Mouse (Mus musculus) liver, adult 2 months (tissue): ENCODE results near the gene Idnk. TPM values are rescaled to one million over a fixed set of nuclear protein-coding genes. Genes with fewer than 3 reads are reported as not detected.

Source experiments
- DNase-seq: peaks from one replicate; pipeline ENCODE4 v3.0.0-alpha.2; 2011; ENCODE audit warnings: low read depth, low spot score; ENCODE audit errors: extremely low read depth
- H3K27ac ChIP-seq: fragments of 200-500 bp; replicated peaks from 2 replicates; pipeline ENCODE4 v1.5.1; 2012; ENCODE audit warnings: low read depth, mild to moderate bottlenecking, control low read depth, inconsistent platforms, low read length; ENCODE audit not compliant: insufficient read depth
- H3K27me3 ChIP-seq: fragments of 200-500 bp; 2 replicates; pipeline ENCODE4 v1.6.1; 2012; ENCODE audit warnings: mild to moderate bottlenecking, moderate library complexity, low read length, inconsistent platforms; ENCODE audit not compliant: control insufficient read depth, insufficient read depth
- H3K36me3 ChIP-seq: fragments of 200-500 bp; 2 replicates; pipeline ENCODE4 v1.6.1; 2012; ENCODE audit warnings: low read length, inconsistent platforms; ENCODE audit not compliant: control insufficient read depth, insufficient read depth
- H3K4me1 ChIP-seq: fragments of 200-500 bp; 2 replicates; pipeline ENCODE4 v1.6.1; 2011; ENCODE audit warnings: low read length; ENCODE audit not compliant: control insufficient read depth, insufficient read depth
- H3K4me3 ChIP-seq: fragments of 200-500 bp; 2 replicates; pipeline ENCODE4 v1.5.1; 2011; ENCODE audit warnings: low read depth, mild to moderate bottlenecking, control low read depth, low read length, moderate library complexity; ENCODE audit not compliant: insufficient read depth
- H3K79me2 ChIP-seq: fragments of 200-500 bp; 2 replicates; pipeline ENCODE4 v1.6.1; 2012; ENCODE audit warnings: inconsistent platforms, mild to moderate bottlenecking, low read length, moderate library complexity; ENCODE audit not compliant: control insufficient read depth, insufficient read depth
- H3K9ac ChIP-seq: fragments of 200-500 bp; 2 replicates; pipeline ENCODE4 v1.6.1; 2012; ENCODE audit warnings: low read depth, mild to moderate bottlenecking, control low read depth, inconsistent platforms, low read length
- CTCF ChIP-seq: fragments of 200-500 bp; IDR thresholded peaks from 2 replicates; pipeline ENCODE4 v1.5.1; 2011; ENCODE audit warnings: low read depth, low read length, control low read depth
- POLR2A ChIP-seq: fragments of 200-500 bp; IDR thresholded peaks from 2 replicates; pipeline ENCODE4 v1.6.1; 2011; ENCODE audit warnings: low read length, control low read depth; ENCODE audit not compliant: insufficient read depth; ENCODE audit errors: extremely low read depth
- WGBS: fragments of 180-500 bp; shearing (Covaris S2); methylation state at CpG from one replicate; pipeline ENCODE4 v1.1.7; 2018; 5-methylcytosine and 5-hydroxymethylcytosine counted together
- polyA plus RNA-seq: library from polyadenylated mRNA; depleted of rRNA; stranded (reverse); fragments of >200 nt; gene quantifications from 2 replicates; pipeline ENCODE4 v1.2.3, GENCODE M21; 2012; rRNA removed
- total RNA-seq: library from RNA; depleted of rRNA; stranded (reverse); fragments of >200 nt; gene quantifications from 2 replicates; pipeline ENCODE4 v1.2.3, GENCODE M21; 2014; rRNA removed

Gene Idnk
- total RNA-seq (34.0 and 34.5 TPM in 2 replicates), polyA plus RNA-seq (26.9 and 27.3 TPM in 2 replicates)

DNA sequence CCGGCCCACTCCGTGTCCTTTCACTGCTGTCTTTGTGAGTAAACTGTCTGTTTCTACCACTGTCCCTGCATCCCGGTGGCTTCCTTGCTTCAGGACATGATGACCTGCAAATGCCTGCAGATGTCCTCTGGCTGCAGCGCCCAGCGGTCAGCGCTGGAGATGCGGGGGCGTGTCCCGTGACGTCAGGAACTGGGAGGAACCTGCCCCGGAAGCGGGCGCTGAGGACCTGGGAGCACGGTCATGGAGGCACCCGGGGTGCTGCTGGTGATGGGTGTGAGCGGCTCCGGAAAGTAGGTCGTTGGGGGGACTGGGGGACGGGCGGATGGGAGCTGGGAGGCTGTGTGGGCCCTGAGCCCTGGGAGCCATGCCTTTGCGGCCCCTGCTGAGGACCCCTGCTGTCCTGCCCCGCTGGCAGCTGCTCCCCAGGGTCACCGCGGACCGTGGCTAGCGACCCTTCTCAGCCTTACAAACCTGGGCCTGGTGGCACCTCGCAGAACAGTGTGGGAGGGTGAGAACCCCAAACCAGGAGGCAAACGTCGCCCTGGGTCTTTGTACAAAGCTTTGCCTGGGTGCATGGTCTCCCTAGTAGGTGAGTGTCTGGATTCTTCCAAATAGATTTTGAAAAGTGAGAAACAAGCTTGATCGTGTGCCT is at the start of gene Idnk:
Gene Idnk, plus strand, starts transcription at position 203 of the 652 bp plus-strand sequence.
- Histone ChIP-seq H3K4me3 (peak within 1 kb of the TSS; percentile 91), H3K4me1 (no peaks in the 10 kb centered on the region), H3K36me3 (peaks cover 13% of the 10 kb centered on the region), H3K79me2 (no peaks in the 10 kb centered on the region; the same call in 1 of the 2 replicates), H3K27ac (peak within 1 kb of the TSS; percentile 72), H3K27me3 (no peaks in the 10 kb centered on the region), H3K9ac (peak within 1 kb of the TSS; percentile 77)
- DNase-seq, result peak; percentile 77
- peak; percentile 68 for TF ChIP-seq CTCF
- TF ChIP-seq POLR2A, result peak; percentile 63; the same call in 1 of the 2 replicates
- under 1% methylated on average over 30 of the region's 30 CpGs for WGBS

DNA sequence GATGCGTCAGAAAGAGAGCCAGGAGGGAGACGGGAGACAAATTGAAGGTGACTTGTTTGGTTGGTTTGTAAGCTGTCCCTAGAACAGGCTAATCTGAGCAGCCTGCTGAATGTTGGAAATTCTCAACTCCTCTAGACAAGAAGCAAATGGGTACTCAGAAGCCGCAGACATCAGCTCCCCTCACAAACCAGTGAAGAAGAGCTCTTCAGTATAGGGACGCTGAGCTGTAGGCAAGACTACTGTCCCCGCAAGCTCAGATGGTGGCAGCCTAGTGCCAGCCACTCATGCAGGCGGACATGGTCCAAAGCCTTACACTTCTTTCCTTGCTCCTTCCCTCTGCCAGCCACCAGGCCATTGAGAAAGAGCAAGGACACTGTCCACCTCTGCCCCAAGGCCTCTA is 46.1 kb upstream of the Idnk start:
- Histone ChIP-seq H3K4me3 (no peak overlapping the region), H3K36me3 (no peaks in the 10 kb centered on the region), H3K4me1 (no peaks in the 10 kb centered on the region), H3K27me3 (no peaks in the 10 kb centered on the region), H3K9ac (no peak overlapping the region), H3K27ac (no peak overlapping the region), H3K79me2 (peaks cover 17% of the 10 kb centered on the region)
- DNase-seq, result no peak
- WGBS, result 93% methylated on average over 6 of the region's 6 CpGs
- TF ChIP-seq POLR2A (no peak), CTCF (no peak)

GRCm38 (mm10) chr13:58112191-58112590 is 45.3 kb upstream of the Idnk start:
- WGBS, result 77% methylated on average over 10 of the region's 10 CpGs
- no peaks in the 10 kb centered on the region for H3K27me3 ChIP-seq
- no peaks in the 10 kb centered on the region for H3K4me1 ChIP-seq
- no peak for DNase-seq
- no peaks in the 10 kb centered on the region for H3K36me3 ChIP-seq
- peak overlapping the region; percentile 25; the same call in 1 of the 2 replicates for H3K4me3 ChIP-seq
- TF ChIP-seq CTCF (no peak), POLR2A (no peak)
- peak overlapping the region; percentile 4; the same call in 1 of the 2 replicates for H3K9ac ChIP-seq
- no peak overlapping the region for H3K27ac ChIP-seq
- peaks cover 15% of the 10 kb centered on the region for H3K79me2 ChIP-seq

DNA sequence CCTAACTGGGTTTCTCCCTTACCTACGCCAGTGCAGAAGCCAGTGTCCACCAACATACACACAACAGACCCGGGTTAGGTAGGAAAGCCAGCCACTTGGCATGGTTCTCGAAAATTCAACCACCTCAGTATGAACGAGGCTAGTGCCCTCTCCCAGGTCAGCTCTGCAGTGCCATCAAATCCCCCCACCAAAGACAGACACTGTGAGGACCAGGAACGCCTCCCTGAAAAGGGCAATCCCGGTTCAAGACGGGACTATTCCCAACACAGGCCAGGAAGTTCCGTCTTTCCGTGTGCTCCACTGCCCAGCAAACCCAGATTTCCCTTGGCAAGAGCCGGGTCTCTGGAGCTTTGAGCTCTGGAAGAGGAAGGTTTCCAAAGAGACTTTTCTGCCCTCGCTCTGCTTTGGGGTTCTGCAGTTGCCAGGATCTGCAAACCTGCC is 44.8 kb upstream of the Idnk start:
- DNase-seq, result no peak
- Histone ChIP-seq H3K36me3 (no peaks in the 10 kb centered on the region), H3K79me2 (peaks cover 18% of the 10 kb centered on the region), H3K27ac (peak overlapping the region; percentile 34), H3K27me3 (no peaks in the 10 kb centered on the region), H3K4me3 (peak overlapping the region; percentile 58), H3K4me1 (no peaks in the 10 kb centered on the region), H3K9ac (peak overlapping the region; percentile 64)
- 61% methylated on average over 11 of the region's 11 CpGs for WGBS
- TF ChIP-seq POLR2A, result no peak
- TF ChIP-seq CTCF, result no peak

GRCm38 (mm10) chr13:58113061-58113900 is 44.2 kb upstream of the Idnk start, which contains the start of gene Klhl3:
TSS of gene Klhl3 (minus strand) at chr13:58113592.
- Histone ChIP-seq H3K27me3 (no peaks in the 10 kb centered on the region), H3K4me3 (peak within 1 kb of the TSS; percentile 58), H3K27ac (peak within 1 kb of the TSS; percentile 34), H3K4me1 (no peaks in the 10 kb centered on the region), H3K36me3 (no peaks in the 10 kb centered on the region), H3K9ac (peak within 1 kb of the TSS; percentile 64), H3K79me2 (peaks cover 13% of the 10 kb centered on the region; the same call in 1 of the 2 replicates)
- no peak for TF ChIP-seq CTCF
- no peak for DNase-seq
- 50% methylated on average over 35 of the region's 35 CpGs for WGBS
